Mouse (Mus musculus) lung, postnatal 25 days (tissue): ENCODE data around the gene Phgr1.

Experiments used
- DNase-seq: peaks from one replicate; pipeline ENCODE4 v3.0.0; 2022; ENCODE audit warnings: low spot score

Gene Phgr1

DNA sequence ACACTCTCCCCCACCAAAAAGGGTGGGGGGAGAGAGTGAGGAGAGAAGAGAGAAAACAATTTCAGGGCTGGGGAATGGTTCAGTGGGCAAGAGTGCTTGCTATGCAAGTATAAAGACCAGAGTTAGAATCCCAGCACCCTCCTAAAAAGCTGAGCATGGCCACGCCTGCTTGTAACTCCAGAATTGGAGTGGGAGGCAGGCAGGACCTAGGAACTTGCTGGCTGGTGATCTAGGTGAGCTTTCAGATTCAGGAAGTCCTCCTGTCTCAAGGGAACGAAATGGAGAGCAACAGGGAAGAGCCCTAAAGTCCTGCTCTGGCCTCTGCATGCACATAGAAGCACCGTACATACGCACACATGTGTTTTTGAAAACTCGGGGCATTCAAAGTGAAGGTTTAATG lies 50.2 kb downstream of the Phgr1 start:
- no peak for DNase-seq

DNA sequence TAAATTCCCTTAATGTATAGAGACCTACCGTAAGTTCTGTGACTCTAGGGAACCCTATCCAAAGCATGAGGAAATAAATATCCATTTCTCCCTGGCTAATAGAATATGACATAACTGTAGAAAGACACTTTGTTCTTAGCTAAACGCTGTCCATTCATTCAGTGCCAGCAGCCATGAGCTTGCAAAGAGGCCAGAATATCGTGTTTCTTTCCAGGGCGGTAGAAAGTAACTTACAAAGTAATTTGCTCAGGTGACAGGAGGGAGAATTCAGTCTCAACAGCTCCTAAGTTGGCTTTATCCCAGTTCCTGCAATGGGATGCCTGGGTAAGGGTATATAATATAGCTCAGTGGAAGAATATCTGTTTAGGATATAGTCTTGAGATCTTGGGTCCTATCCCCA lies 51.8 kb downstream of the Phgr1 start:
- DNase-seq: no peak
